Mouse (Mus musculus) liver, adult 2 months (tissue): ENCODE results near the gene Tmem132a.

ENCODE experiments used
- CTCF ChIP-seq: fragments of 200-500 bp; IDR thresholded peaks from 2 replicates; pipeline ENCODE4 v1.5.1; 2011; ENCODE audit warnings: low read depth, low read length, control low read depth
- POLR2A ChIP-seq: fragments of 200-500 bp; IDR thresholded peaks from 2 replicates; pipeline ENCODE4 v1.6.1; 2011; ENCODE audit warnings: low read length, control low read depth; ENCODE audit not compliant: insufficient read depth; ENCODE audit errors: extremely low read depth

GRCm38 (mm10) chr19:10909087-10909721 is 39.5 kb upstream of the Tmem132a start:
- TF ChIP-seq CTCF (no peak), POLR2A (no peak)
